Mouse (Mus musculus) limb, embryonic 10.5 days (tissue): ENCODE measurements around the gene Nap1l5. TPM values are rescaled to one million over a fixed set of nuclear protein-coding genes. Genes with fewer than 3 reads are reported as not detected.

Source experiments
- DNase-seq: peaks from one replicate; pipeline ENCODE4 v3.0.0-alpha.2; 2017; ENCODE audit warnings: low spot score
- H3K27ac ChIP-seq: fragments of 300-500 bp; sonication (generic); 2 replicates; pipeline ENCODE4 v1.5.1; 2016; ENCODE audit warnings: mild to moderate bottlenecking
- H3K27me3 ChIP-seq: fragments of 300-500 bp; sonication (generic); 2 replicates; pipeline ENCODE4 v1.6.1; 2016; ENCODE audit warnings: low read depth, mild to moderate bottlenecking; ENCODE audit not compliant: poor library complexity, severe bottlenecking
- H3K36me3 ChIP-seq: fragments of 300-500 bp; sonication (generic); 2 replicates; pipeline ENCODE4 v1.6.1; 2016; ENCODE audit warnings: mild to moderate bottlenecking, moderate library complexity
- H3K4me1 ChIP-seq: fragments of 300-500 bp; sonication (generic); 2 replicates; pipeline ENCODE4 v1.6.1; 2016
- H3K4me3 ChIP-seq: fragments of 300-500 bp; sonication (generic); 2 replicates; pipeline ENCODE4 v1.5.1; 2016; ENCODE audit warnings: mild to moderate bottlenecking, moderate library complexity
- H3K9me3 ChIP-seq: fragments of 300-500 bp; sonication (generic); replicated peaks from 2 replicates; pipeline ENCODE4 v1.6.1; 2016; ENCODE audit warnings: mild to moderate bottlenecking
- WGBS: fragments of 180-500 bp; shearing (Covaris S2); methylation state at CpG from one replicate; pipeline ENCODE4 v1.1.7; 2016; 5-methylcytosine and 5-hydroxymethylcytosine counted together
- polyA plus RNA-seq: library from polyadenylated mRNA; unstranded; fragments of >200 nt; fragmentation: Nextera tagmentation; extraction: Ambion mirVana; gene quantifications from 2 replicates; pipeline ENCODE4 v1.2.1, GENCODE M21; 2016

Nap1l5 gene
- polyA plus RNA-seq, 1 experiment from 2014 or later, result 1.9 TPM

GRCm38 (mm10) chr6:58856494-58856893, 50.4 kb downstream of the Nap1l5 start:
- Histone ChIP-seq H3K27me3 (no peaks in the 10 kb centered on the region), H3K4me3 (no peak overlapping the region), H3K36me3 (no peaks in the 10 kb centered on the region), H3K4me1 (no peaks in the 10 kb centered on the region), H3K9me3 (no peaks in the 10 kb centered on the region), H3K27ac (no peak overlapping the region)
- DNase-seq, result no peak
- 73% methylated on average over 2 of the region's 2 CpGs for WGBS

GRCm38 (mm10) chr6:58855676-58856367, 51.1 kb downstream of the Nap1l5 start:
- WGBS, result 89% methylated on average over 10 of the region's 10 CpGs
- Histone ChIP-seq H3K27ac (no peak overlapping the region), H3K36me3 (no peaks in the 10 kb centered on the region), H3K4me3 (no peak overlapping the region), H3K9me3 (no peaks in the 10 kb centered on the region), H3K4me1 (no peaks in the 10 kb centered on the region), H3K27me3 (no peaks in the 10 kb centered on the region)
- DNase-seq, result no peak

Other genes starting within 250 kb of the Nap1l5 start
- 2.7 and 4.3 TPM in 2 replicates for gene Herc3, start 75.6 kb downstream of the Nap1l5 start, polyA plus RNA-seq
- gene Fam13a, start 117.5 kb upstream of the Nap1l5 start, polyA plus RNA-seq, result 2.5 and 3.0 TPM in 2 replicates